Mouse (Mus musculus) layer of hippocampus, adult 11-12 months (tissue): ENCODE measurements around the gene Taar7e.
A peak's percentile ranks its signal among the peaks of the same experiment; 100 is the strongest.
"Not testable (repeated sequence)": the region's sequence is repeated elsewhere in the genome, so short reads cannot be mapped to it uniquely, and the experiment has no call there.

Experiments
- DNase-seq: peaks from one replicate; pipeline ENCODE4 v3.0.0; 2022; ENCODE audit warnings: low spot score

The Taar7e gene

GRCm38 (mm10) chr10:24037314-24037713, at the start of gene Taar7e:
Gene Taar7e (plus strand): TSS chr10:24037614.
- no peak for DNase-seq

- DNase-seq: no peak
These were observed 44.0 kb upstream of the Taar7e start, which contains the start of gene Taar7a for GRCm38 (mm10) chr10:23993381-23993780. Gene Taar7a (minus strand): TSS chr10:23993481.

- DNase-seq: no peak
These were observed 37.8 kb upstream of the Taar7e start, which contains the start of gene Taar7b for GRCm38 (mm10) chr10:23999639-24000038. Gene Taar7b (plus strand): TSS chr10:23999939.

GRCm38 (mm10) chr10:24006442-24006841, 31.0 kb upstream of the Taar7e start:
- DNase-seq: no peak

- no peak for DNase-seq
These were observed 30.4 kb upstream of the Taar7e start for GRCm38 (mm10) chr10:24007034-24007433.

GRCm38 (mm10) chr10:24008143-24008542, 29.3 kb upstream of the Taar7e start:
- DNase-seq: no peak

GRCm38 (mm10) chr10:24026922-24027321, 10.5 kb upstream of the Taar7e start, which contains the start of gene Taar7d:
Gene Taar7d (plus strand): TSS chr10:24027222.
- no peak for DNase-seq

- DNase-seq: no peak
These were observed 6.1 kb upstream of the Taar7e start for GRCm38 (mm10) chr10:24031347-24031746.

- no peak for DNase-seq
These were observed 2.9 kb downstream of the Taar7e start for GRCm38 (mm10) chr10:24040120-24040869.

GRCm38 (mm10) chr10:24049210-24049609, 11.8 kb downstream of the Taar7e start, which contains the start of gene Taar7f:
Gene Taar7f (plus strand): TSS chr10:24049510.
- DNase-seq: no peak

GRCm38 (mm10) chr10:24052039-24052438, 14.6 kb downstream of the Taar7e start:
- DNase-seq: no peak

- no peak for DNase-seq
These were observed 21.6 kb downstream of the Taar7e start for GRCm38 (mm10) chr10:24058986-24059385.

- not testable (repeated sequence) for DNase-seq
These were observed 37.3 kb downstream of the Taar7e start for GRCm38 (mm10) chr10:24074751-24075150.

GRCm38 (mm10) chr10:24076200-24076599, 38.8 kb downstream of the Taar7e start, which contains the start of gene Taar8a:
Gene Taar8a (plus strand): TSS chr10:24076500.
- not testable (repeated sequence) for DNase-seq

GRCm38 (mm10) chr10:24080166-24080565, 42.8 kb downstream of the Taar7e start:
- peak; percentile 30 for DNase-seq

GRCm38 (mm10) chr10:24085936-24086335, 48.5 kb downstream of the Taar7e start:
- no peak for DNase-seq

GRCm38 (mm10) chr10:24086555-24086954, 49.1 kb downstream of the Taar7e start:
- DNase-seq: no peak

GRCm38 (mm10) chr10:24087168-24087567, 49.8 kb downstream of the Taar7e start:
- no peak for DNase-seq
